Mouse (Mus musculus): ENCODE results near the gene Tspan14. TPM values are rescaled to one million over a fixed set of nuclear protein-coding genes. Genes with fewer than 3 reads are reported as not detected.
A peak's percentile ranks its signal among the peaks of the same experiment; 100 is the strongest.

The Tspan14 gene
- polyA plus RNA-seq, 3 experiments from 2014 or later, result 52.1 to 82.3 (median 65.1) TPM

DNA sequence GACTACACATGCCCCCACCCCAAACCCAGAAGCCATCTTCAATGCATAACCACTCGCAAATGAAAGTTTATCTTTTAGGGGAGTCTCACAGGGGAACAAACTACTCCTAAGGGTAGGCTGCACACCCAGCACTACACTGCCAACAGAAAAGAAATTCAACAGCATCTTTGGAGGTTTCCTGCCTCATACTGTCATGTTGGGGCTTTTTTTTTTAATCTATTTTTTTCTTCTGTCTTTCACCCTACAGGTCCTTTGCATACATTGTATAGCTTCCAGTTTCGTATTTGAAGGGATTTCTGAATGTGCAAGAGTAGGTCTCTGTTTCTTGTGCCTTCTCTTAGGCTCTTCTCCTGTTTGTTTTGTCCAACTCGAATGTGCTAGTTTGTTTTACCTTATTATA, 14.3 kb downstream of the Tspan14 start:
- no peak for ATAC-seq

DNA sequence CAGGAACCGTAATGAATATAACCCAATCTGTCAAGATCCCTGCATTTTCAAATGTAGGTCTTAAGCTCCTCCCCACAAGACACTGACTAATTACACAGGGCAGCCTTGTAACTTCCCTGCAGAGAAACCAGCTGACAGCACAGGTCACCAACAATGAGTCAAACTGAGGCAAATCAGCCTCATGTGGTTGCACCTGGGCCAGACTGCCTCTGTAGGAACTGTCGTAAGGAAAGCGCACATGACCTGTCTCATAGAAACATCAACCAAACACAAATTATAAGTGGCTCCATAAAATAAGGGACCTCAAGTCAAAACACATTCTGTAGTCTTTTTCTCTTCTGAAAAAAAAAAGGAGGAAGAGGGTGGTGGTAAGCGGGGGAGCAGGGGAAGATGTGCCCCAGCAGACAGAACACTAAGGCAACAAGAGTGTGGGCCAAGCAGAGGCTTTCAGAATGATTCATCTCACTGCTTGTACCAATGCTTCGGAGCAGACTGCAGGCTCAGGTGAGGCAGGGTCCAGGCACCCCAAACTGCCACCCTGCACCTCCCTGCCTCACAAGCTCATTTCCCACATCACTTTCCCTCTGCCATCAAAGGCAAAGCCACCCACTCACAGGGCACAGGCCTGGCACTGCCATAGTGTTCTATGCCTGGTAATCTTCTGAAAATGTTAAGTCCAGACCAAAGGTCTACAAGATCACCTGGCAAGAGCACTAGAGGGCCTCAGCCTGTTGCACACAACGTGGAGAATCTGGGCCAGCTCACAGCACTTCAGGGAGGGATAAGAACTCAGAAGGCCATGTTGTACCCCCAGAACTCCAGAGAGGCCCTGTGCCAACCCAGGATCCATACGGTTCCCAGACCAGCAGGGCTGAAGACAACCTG, 16.6 kb downstream of the Tspan14 start:
- peak; percentile 40 for ATAC-seq

DNA sequence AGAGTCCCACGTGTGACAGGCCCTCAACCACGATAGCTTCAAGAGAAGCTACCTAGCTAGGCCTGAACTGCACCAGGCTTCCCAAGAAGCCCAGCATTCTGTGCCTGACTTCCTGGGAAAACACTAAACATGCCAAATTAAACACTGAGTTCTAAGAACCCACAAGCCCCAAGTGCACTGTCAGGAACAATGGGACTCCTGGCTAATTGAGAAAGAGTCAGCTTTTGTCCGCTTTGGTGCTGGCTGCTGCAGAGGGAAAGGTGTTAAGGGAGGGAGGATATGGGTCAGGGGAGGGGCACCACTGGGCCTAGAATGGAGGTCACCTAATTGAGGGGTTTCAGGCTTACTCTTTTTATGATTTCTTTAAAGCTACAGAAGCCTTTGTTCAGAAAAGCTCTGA, 17.6 kb downstream of the Tspan14 start:
- ATAC-seq, result no peak

DNA sequence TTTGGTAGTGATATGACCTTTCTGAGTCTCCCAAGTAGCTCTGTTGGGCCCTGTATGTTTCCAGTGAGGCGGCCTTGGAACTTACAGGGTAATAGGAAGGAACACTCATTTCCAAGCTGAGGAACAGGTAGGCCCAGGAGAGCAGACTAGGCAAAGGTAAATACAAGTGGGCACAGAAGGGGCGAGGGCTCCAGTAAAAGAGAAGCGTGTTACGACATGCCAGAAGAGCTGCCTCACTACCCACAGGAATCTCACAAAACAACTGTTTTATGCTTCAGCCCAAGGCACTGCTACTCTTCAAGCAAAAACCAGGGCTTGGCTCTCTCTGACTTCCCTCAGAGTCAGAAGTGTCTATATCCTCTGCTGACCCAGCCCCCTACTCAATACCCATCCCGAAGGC, 18.1 kb downstream of the Tspan14 start:
- no peak for ATAC-seq

DNA sequence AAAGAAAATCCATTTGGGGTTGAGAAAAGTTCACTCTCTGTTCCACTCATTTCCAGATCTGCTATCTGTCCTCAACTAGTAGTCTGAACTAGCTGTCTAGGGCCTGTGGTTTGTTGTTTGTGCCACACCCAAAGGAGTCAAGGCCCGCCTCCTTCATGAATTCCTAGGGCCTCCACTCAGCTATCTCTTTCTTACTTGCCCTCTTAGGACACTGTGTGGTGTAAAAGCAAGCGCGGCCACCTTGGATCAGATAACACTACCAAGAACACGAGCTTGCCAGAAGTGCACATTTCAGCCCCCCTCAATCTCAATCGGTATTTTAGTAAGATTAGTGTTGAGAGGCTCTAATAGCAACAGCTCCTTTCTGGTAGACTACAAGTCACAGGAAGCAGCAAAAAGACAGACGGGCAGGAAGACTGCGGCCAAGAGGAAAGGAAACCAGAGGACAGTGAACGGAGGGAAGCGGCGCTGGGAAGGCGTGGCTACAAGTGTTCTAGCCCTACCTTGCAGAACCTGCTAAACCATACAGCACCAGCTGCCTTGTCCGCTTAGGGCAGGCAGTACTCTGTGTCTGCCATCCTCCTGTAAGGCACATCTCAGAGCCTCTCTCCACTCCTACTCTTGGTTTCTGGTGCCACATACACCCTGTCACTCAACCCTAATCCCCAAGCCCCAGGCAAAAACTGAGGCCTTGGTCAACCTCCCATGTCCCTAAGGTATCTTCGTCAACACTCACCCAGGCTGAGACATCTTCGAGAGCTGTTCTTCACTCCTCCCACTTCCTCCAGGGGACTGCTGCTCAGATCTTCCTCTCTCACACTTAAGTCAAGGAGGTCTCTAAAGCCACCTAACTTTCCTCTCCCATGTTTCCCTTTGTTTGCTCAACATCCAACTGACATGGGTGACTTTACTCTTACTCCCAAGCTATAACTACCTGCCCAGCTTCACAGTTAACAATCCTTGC, 18.9 kb downstream of the Tspan14 start:
- ATAC-seq, result peak; percentile 79

DNA sequence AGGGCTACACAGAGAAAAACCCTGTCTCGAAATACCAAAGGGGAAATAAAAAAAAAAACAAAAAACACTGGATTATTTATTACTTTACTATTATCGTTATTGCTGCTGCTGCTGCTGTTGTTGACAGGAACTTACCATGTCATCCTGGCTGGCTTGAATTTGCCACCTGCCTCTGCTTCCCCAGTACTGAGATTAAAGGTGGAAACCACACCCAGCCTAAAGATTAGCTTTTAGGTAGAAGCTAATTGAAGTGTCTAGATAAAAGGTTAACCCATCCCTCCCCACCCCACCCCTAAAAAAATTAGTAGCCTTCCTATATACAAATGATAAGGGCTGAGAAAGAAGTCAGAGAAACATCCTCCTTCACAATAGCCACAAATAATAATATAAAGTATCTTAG, 22.8 kb downstream of the Tspan14 start:
- ATAC-seq, result no peak

DNA sequence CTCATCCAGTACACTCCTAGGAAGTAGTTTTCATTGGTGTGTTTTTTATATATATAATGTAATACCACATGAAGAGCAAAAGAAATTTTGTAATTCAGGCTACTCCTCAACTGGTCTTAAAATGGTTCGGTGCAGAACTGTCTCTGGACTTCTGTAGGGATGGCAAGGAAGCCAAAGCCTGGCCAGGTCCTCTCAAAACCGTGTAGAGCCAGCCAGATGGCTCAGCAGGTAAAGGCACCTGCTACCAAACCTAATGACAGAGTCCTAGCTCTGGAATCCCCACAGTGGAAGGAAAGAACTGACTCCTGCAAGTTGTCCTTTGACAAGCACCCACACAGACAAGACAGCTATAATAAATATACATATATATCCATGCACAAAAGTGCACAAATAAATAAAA, 24.2 kb downstream of the Tspan14 start:
- no peak for ATAC-seq

DNA sequence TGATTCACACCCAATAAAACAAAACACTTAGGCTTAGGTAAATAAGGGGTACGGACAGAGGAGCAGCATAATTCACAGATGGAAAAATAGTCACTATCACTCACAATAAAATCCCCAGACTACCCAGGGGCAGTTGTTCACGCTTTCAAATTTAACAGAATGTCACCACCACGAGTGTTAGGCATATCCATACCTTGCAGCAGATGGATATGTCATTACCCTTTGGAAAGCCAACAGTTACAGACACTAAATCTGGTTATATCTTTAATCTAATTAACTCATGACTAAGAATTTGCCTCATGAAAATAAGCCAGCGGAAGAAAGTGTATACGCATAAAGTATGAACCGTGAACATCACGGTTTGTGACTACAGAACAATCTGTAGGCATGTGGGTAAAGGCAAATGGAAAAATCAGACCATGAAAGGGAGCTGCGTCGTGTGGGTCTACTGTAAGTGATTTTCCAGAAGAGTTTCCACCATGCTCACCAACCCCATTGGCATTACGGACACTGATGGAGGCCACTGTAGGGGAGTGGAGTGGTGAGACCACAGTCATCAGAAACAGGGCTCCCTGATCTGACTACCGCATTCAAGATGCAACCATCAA, 28.1 kb downstream of the Tspan14 start:
- peak; percentile 51 for ATAC-seq

DNA sequence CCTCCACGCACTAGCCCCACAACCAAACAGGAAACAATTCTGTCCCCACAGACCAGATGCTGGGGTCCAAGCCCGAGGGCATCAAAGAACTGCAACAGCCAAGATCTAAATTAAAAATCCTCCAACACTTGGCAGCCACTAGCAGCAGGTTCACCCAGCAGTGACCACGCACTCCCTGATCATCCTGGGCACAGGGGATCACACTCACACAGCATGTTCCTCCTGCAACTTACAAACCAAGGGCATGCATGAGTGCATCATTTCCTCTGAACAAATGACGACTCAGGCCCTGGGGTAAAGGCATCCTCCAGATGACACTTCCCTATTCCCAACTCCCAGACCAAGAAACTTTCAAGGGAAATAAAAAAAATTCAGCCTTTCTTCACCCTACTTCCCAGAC, 29.6 kb downstream of the Tspan14 start:
- peak; percentile 53 for ATAC-seq

DNA sequence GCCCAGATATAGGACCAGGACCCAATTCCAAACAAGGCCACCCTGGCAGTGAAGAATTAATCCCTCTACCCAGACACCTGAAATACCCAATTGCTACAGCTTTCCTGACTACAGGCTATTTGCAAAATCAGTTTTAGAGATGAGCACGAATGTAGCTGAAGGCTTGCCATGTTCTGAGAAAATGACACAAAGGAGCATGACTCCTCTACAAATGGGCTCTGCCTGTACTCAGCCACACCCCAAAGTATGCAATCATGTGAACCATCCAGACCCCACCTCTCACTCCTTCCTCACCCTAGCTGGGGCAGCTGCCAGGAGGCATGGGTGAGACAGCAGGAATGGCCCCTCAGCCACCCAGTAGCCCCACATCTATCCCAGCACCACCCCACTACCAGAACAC, 31.1 kb downstream of the Tspan14 start:
- ATAC-seq, result no peak

DNA sequence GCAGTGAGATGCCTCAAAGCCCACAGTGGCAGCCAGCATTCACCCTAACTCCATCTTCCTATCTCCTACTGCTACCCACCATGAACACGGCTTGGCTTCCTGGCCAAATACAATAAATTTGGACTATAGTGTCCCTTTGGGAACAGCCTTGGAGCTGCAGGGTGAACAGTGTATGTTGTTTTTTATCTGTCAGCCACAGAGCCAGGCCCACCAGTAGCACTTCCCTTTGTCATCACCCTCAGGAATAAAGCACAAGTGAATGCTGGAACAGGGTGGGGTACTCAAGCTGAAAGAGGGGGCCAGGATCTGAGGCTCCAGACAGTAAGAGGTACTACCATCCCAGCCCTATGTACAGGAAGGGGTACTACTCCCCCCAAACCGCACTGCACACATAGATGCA, 31.6 kb downstream of the Tspan14 start:
- ATAC-seq, result no peak

DNA sequence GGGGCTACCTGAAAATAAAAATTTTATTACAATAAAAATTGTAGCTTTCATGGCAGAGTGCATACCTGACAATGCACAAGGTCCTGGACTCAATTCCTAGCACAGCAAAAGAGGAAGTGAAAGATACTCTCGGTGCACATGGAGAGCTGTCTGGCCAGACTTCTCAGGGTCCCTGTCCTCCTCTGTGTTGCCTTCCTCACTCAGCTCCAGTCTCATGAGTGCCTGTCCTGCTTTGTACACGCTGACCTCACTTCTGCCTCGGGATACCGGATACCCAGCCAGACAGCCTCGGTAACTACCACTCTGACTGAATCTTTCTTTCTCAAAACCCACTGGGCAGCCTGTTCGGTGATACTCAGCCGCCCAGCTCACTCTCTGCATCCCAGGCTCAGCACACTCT, 33.3 kb downstream of the Tspan14 start:
- no peak for ATAC-seq

DNA sequence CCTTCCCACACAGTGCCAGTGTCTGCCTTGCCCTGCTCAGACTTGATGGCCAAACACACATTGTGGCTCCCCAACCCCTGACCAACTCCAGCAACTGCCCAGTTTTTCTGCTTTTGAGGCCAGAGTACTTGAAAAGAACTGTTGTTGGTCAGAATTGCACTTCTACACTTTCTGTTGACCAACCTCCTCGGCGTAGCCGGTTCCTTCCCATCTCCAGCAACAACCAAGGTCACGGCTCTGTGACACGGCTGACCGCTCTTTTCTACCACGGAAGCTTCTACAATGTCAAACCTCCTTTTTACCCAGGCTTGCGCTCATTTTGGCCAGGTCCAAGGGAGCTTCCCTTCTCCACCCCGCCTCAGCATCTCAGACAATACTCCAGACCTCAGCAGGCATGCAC, 34.4 kb downstream of the Tspan14 start:
- ATAC-seq, result no peak

DNA sequence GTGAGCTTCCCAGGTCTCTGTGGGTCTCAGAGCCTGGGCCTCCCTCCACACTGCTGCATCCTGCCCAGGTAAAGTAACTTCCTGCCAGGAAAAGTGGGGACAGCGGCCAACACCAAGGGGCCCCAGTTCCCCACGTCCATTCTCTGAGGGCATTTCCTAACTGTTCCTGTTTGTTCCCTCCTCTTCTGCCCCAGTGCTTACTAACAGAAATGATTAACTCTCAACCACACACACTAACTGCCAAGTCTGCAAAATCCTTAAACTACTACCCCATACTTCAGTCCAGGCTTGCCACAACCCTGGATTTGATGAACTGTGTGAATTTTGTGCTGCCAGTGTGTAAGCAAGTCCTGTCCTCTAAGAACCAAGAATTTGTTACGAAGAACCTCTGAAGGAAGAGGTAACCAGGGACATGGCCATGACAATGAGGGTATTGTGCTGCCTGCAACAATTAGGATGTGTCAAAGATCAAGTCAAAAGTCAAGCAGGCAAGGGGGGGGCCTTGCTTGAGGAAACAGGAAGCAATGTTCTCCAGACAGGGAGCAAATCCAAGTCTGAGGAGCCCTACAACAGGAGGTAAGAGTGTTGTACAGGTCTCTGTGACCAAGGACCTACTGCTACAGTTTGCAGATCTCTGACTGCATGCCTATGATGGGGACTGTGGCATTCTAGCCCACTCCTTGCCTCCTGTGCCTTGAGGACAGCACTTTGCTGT, 35.3 kb downstream of the Tspan14 start:
- no peak for ATAC-seq

DNA sequence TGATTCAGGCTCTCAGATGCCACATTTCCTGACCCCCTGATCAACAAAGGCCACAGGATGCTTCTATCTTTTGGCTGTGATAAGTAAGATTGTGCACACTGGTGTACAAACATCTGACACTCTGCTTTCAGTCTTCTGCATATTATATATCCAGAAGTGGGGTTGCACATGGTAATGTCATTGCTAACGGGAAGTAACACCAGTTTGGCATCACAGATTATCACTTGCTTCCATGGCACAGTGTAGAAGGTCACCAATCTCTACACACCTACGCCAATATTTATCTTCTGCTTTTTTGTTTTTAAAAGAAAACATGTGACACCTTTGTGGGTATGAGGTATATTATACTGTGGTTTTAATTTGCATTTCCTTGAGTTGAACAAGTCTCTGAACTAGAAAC, 36.7 kb downstream of the Tspan14 start:
- peak; percentile 79 for ATAC-seq

DNA sequence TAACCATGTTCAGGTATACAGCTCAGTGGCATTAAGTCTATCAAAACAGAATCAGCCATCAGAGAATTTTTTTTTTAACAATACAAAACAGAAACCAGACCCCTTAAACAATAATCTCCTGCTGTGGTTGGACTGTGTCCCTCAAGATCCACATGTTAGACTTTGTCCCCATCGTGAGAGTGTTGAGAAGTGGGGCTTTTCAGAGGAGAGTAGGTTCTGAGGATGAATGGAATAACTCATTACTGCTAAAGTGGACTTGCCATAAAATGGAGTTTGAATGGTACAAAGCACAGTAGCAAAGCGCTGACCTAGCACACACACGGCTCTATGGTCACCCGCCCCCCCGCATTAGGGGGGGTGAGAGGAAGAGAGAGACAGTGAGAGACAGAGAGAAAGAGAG, 37.7 kb downstream of the Tspan14 start:
- no peak for ATAC-seq

DNA sequence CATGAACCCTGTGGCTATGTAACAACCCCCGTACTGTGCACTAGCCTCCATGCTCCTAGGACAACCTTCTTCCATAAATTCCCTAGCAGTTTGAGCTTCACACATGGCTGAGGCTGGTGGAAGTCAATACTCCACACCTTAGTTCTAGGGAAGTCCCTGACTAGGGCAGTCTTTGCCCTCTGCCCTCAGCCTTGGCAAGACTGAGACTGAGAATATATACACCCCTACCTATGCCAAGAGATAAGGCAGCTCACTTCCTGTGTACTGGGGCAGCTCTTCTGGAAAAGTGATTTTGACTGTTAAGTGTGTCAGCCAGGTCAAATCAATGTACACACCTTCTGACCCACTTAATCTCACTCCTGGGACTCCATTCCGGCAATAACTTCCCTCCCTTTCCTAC, 39.6 kb downstream of the Tspan14 start:
- ATAC-seq, result peak; percentile 56

DNA sequence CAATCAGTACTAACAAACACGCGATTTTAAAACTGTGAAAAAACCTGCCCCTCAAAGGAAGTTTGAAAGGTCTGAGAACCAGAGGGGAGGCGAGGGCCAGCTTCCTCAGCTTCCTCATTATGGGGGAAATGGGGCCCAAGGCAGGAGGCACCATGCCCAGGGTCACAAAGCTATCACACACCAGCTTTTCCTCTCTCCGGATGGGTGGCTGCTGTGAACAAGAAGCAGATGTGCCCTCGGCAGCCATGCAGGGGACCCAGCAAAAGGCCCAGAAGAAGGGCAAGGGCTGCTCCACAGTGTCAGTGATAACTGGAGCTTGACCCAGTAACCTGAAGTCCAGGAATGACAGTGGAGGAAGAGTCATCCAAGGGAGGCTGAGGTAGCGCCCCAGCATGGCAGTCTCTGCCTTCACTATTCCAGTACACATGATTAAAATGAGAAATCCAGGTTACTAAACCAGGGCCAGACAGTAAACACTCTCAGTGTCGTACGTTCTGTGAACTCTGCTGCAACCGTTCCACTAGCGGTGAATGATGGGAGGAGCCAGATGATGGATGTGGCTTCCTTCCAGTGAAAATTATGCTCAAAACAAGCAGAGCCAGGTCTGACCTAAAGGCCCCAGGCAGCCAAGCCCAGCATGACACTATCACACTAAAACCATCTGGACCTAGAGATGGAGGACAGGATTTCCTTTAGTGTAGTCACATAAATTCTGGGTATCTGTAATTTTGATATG, 42.1 kb downstream of the Tspan14 start:
- peak; percentile 39 for ATAC-seq

DNA sequence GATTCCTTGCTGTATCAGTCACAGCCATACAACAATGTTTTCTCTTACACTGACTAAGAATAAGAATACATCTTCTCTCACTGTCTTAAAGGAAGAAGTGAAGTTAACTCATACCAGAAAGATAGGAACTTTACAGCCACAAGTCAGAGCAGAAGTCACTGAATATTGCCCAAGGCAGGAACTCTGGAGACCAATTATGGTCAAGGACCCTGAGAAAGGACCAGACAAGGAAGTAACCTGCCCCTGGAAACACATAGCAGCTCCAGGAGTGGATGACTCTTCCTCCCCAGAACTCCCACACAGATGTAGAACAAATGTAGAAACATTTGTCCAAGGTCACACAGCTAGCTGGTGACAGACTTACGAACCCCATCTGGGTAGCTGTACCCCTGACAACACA, 45.4 kb downstream of the Tspan14 start:
- ATAC-seq, result no peak

DNA sequence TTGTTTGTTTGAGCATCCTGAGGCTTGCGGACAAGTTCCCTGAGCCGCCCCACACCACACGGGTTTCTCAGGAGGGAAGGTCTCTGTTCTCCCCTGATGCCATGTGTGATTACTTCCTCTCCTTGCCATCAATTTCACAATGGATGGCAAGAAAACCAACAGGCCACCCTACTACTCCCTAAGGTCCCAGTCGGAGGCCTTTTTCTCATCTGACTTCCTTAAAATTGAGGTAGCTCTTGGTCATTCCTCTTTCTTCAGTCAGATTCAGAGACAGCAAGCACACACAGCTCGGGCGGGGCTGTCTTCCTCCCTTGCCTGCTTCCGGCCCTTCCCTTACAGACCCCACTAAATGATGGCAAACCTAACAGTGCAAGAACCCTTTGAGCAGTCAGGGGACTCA, 47.1 kb downstream of the Tspan14 start:
- ATAC-seq, result no peak

DNA sequence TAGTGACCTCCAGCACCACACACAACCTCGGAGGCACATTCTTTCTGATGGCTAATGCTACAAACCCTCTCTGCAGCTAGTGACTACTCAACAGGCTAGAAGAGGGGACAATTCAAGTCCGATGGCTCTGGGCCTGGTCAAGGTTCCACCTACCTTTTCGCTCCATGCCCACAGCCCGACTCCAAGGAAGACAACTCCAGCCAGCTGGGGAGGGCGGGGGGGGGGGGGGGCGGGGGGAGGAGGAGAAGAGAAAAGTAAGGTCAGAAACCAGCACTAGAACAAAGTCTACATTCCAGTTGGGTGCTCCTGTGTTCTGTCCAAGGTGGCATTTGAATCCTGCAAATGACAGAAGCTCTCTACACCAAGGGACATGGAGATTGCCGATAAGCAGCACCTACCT, 48.1 kb downstream of the Tspan14 start:
- ATAC-seq, result no peak

DNA sequence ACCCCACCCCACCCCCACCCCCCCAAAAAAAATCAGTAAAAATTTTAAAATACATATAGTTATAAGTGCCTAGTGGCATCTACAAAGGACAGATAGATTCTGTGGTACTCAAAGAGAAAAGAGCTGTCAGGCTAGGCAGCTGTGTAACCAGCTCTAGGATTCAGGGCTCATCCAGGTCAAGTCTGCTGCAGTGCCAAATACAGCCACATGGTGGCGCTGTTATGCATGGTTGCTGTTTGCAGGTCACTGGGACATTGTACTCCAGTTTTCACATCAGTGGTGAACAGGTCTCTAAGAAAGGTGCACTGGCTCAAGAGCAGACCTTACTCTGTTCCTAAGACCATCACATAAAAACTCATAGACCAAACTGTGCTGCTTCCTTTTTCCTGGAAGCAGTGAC, 49.0 kb downstream of the Tspan14 start:
- peak; percentile 82 for ATAC-seq

All from inflammation-experienced regulatory T-cells, adult 6 months (primary cell).